Mouse (Mus musculus) limb, embryonic 12.5 days (tissue): Measurements from ENCODE around the gene Aspg. TPM values are rescaled to one million over a fixed set of nuclear protein-coding genes. Genes with fewer than 3 reads are reported as not detected.

Experiments used
- ATAC-seq: fragments of 200-750 bp; cut with Nextera tagmentation; 2 replicates; pipeline ENCODE4 v1.8.0; 2017; ENCODE audit warnings: low read depth, moderate TSS enrichment; ENCODE audit not compliant: insufficient number of reproducible peaks, insufficient read depth, low FRiP score, low TSS enrichment
- H3K27ac ChIP-seq: fragments of 300-500 bp; sonication (generic); 2 replicates; pipeline ENCODE4 v1.5.1; 2016; ENCODE audit warnings: mild to moderate bottlenecking, moderate library complexity
- H3K27me3 ChIP-seq: fragments of 300-500 bp; sonication (generic); 2 replicates; pipeline ENCODE4 v1.6.1; 2016; ENCODE audit warnings: mild to moderate bottlenecking, moderate library complexity
- H3K36me3 ChIP-seq: fragments of 300-500 bp; sonication (generic); 2 replicates; pipeline ENCODE4 v1.6.1; 2016; ENCODE audit warnings: mild to moderate bottlenecking, moderate library complexity
- H3K4me1 ChIP-seq: fragments of 300-500 bp; sonication (generic); replicated peaks from 2 replicates; pipeline ENCODE4 v1.6.1; 2016
- H3K4me2 ChIP-seq: fragments of 300-500 bp; sonication (generic); 2 replicates; pipeline ENCODE4 v1.6.1; 2016; ENCODE audit warnings: mild to moderate bottlenecking, moderate library complexity
- H3K4me3 ChIP-seq: fragments of 300-500 bp; sonication (generic); replicated peaks from 2 replicates; pipeline ENCODE4 v1.5.1; 2016; ENCODE audit warnings: mild to moderate bottlenecking
- H3K9ac ChIP-seq: fragments of 300-500 bp; sonication (generic); replicated peaks from 2 replicates; pipeline ENCODE4 v1.6.1; 2016; ENCODE audit warnings: mild to moderate bottlenecking, moderate library complexity
- H3K9me3 ChIP-seq: fragments of 300-500 bp; sonication (generic); 2 replicates; pipeline ENCODE4 v1.6.1; 2016; ENCODE audit warnings: mild to moderate bottlenecking, moderate library complexity
- WGBS: fragments of 180-500 bp; shearing (Covaris S2); methylation state at CpG from one replicate; pipeline ENCODE4 v1.1.7; 2016; 5-methylcytosine and 5-hydroxymethylcytosine counted together
- polyA plus RNA-seq: library from polyadenylated mRNA; unstranded; fragments of >200 nt; fragmentation: Nextera tagmentation; extraction: Ambion mirVana; gene quantifications from 2 replicates; pipeline ENCODE4 v1.2.1, GENCODE M21; 2016

Aspg gene
- polyA plus RNA-seq, 1 experiment from 2014 or later = 3.4 TPM

- H3K4me2 ChIP-seq = no peak overlapping the region
- no peaks in the 10 kb centered on the region for H3K9me3 ChIP-seq
- no peak overlapping the region for H3K9ac ChIP-seq
- peaks cover 87% of the 10 kb centered on the region for H3K4me1 ChIP-seq
- ATAC-seq = 0 out of 2 replicates have a peak, but pooled peaks have one; percentile 54
- H3K36me3 ChIP-seq = 0 out of 2 replicates have a peak, but pooled peaks cover 5% of the 10 kb centered on the region
- H3K4me3 ChIP-seq = no peak overlapping the region
- peak overlapping the region; percentile 82 for H3K27ac ChIP-seq
- H3K27me3 ChIP-seq = peaks cover 5% of the 10 kb centered on the region; the same call in 1 of the 2 replicates
- WGBS = 19% methylated on average over 6 of the region's 6 CpGs
Measured at GRCm38 (mm10) chr12:112151980-112152362, 45.5 kb downstream of the Aspg start.

GRCm38 (mm10) chr12:112153597-112153996 is 47.1 kb downstream of the Aspg start:
- Histone ChIP-seq H3K9me3 (no peaks in the 10 kb centered on the region), H3K36me3 (peaks cover 20% of the 10 kb centered on the region), H3K4me2 (no peak overlapping the region), H3K27ac (peak overlapping the region; percentile 13; the same call in 1 of the 2 replicates), H3K27me3 (no peaks in the 10 kb centered on the region; the same call in 1 of the 2 replicates), H3K9ac (0 out of 2 replicates have a peak overlapping the region, but pooled peaks have one; percentile 14), H3K4me1 (peaks cover 74% of the 10 kb centered on the region), H3K4me3 (no peak overlapping the region)
- no peak for ATAC-seq
- 76% methylated on average over 12 of the region's 12 CpGs for WGBS

GRCm38 (mm10) chr12:112154476-112154875 is 48.0 kb downstream of the Aspg start:
- H3K27ac ChIP-seq = peak overlapping the region; percentile 47
- WGBS = 54% methylated on average over 5 of the region's 5 CpGs
- no peak for ATAC-seq
- H3K4me1 ChIP-seq = peaks cover 71% of the 10 kb centered on the region
- no peaks in the 10 kb centered on the region for H3K9me3 ChIP-seq
- peaks cover 26% of the 10 kb centered on the region for H3K36me3 ChIP-seq
- H3K4me2 ChIP-seq = no peak overlapping the region
- H3K9ac ChIP-seq = 0 out of 2 replicates have a peak overlapping the region, but pooled peaks have one; percentile 34
- H3K27me3 ChIP-seq = no peaks in the 10 kb centered on the region
- no peak overlapping the region for H3K4me3 ChIP-seq

- ATAC-seq = no peak
Measured at GRCm38 (mm10) chr12:112155218-112156051, 49.0 kb downstream of the Aspg start.

GRCm38 (mm10) chr12:112156804-112157203 is 50.3 kb downstream of the Aspg start:
- H3K27ac ChIP-seq = no peak overlapping the region
- no peaks in the 10 kb centered on the region for H3K27me3 ChIP-seq
- H3K9ac ChIP-seq = no peak overlapping the region
- WGBS = 62% methylated on average over 6 of the region's 6 CpGs
- no peak overlapping the region for H3K4me3 ChIP-seq
- no peak overlapping the region for H3K4me2 ChIP-seq
- H3K36me3 ChIP-seq = peaks cover 49% of the 10 kb centered on the region
- H3K9me3 ChIP-seq = no peaks in the 10 kb centered on the region
- H3K4me1 ChIP-seq = peaks cover 47% of the 10 kb centered on the region
- ATAC-seq = no peak

More at GRCm38 (mm10) chr12:112155218-112156051, 49.0 kb downstream of the Aspg start:
- no peak overlapping the region; the same call in 1 of the 2 replicates for H3K9ac ChIP-seq
- no peaks in the 10 kb centered on the region for H3K9me3 ChIP-seq
- H3K27ac ChIP-seq = peak overlapping the region; percentile 47
- WGBS = 52% methylated on average over 16 of the region's 16 CpGs
- H3K27me3 ChIP-seq = no peaks in the 10 kb centered on the region
- peaks cover 36% of the 10 kb centered on the region for H3K36me3 ChIP-seq
- H3K4me1 ChIP-seq = peaks cover 61% of the 10 kb centered on the region
- H3K4me3 ChIP-seq = no peak overlapping the region
- no peak overlapping the region for H3K4me2 ChIP-seq

GRCm38 (mm10) chr12:112158246-112158645 is 51.8 kb downstream of the Aspg start:
- Histone ChIP-seq H3K4me3 (no peak overlapping the region), H3K4me2 (no peak overlapping the region), H3K9ac (no peak overlapping the region), H3K27ac (no peak overlapping the region), H3K36me3 (peaks cover 49% of the 10 kb centered on the region), H3K4me1 (peaks cover 47% of the 10 kb centered on the region), H3K9me3 (no peaks in the 10 kb centered on the region), H3K27me3 (no peaks in the 10 kb centered on the region)
- ATAC-seq = no peak
- WGBS = 59% methylated on average over 8 of the region's 8 CpGs

- Histone ChIP-seq H3K9ac (no peak overlapping the region), H3K36me3 (peaks cover 54% of the 10 kb centered on the region), H3K27me3 (no peaks in the 10 kb centered on the region)
Measured at GRCm38 (mm10) chr12:112158784-112159183, 52.3 kb downstream of the Aspg start.

GRCm38 (mm10) chr12:112163981-112164839 is 57.7 kb downstream of the Aspg start:
- no peaks in the 10 kb centered on the region for H3K9me3 ChIP-seq
- no peak overlapping the region for H3K4me3 ChIP-seq
- no peak overlapping the region for H3K9ac ChIP-seq
- H3K4me2 ChIP-seq = no peak overlapping the region
- WGBS = 41% methylated on average over 16 of the region's 16 CpGs
- ATAC-seq = peak; percentile 39; the same call in 1 of the 2 replicates
- H3K27ac ChIP-seq = no peak overlapping the region
- H3K36me3 ChIP-seq = peaks cover 57% of the 10 kb centered on the region
- no peaks in the 10 kb centered on the region for H3K27me3 ChIP-seq
- peaks cover 28% of the 10 kb centered on the region for H3K4me1 ChIP-seq

More at GRCm38 (mm10) chr12:112158784-112159183, 52.3 kb downstream of the Aspg start:
- ATAC-seq = no peak
- no peaks in the 10 kb centered on the region for H3K9me3 ChIP-seq
- H3K27ac ChIP-seq = no peak overlapping the region
- no peak overlapping the region for H3K4me3 ChIP-seq
- peaks cover 47% of the 10 kb centered on the region for H3K4me1 ChIP-seq
- no peak overlapping the region for H3K4me2 ChIP-seq

GRCm38 (mm10) chr12:112164840-112165219 is 58.4 kb downstream of the Aspg start:
- peaks cover 57% of the 10 kb centered on the region for H3K36me3 ChIP-seq
- H3K27ac ChIP-seq = no peak overlapping the region
- H3K9ac ChIP-seq = no peak overlapping the region
- no peak overlapping the region for H3K4me2 ChIP-seq
- H3K4me1 ChIP-seq = peaks cover 28% of the 10 kb centered on the region
- no peak for ATAC-seq
- no peak overlapping the region for H3K4me3 ChIP-seq
- WGBS = 77% methylated on average over 6 of the region's 6 CpGs
- H3K9me3 ChIP-seq = no peaks in the 10 kb centered on the region
- H3K27me3 ChIP-seq = no peaks in the 10 kb centered on the region

GRCm38 (mm10) chr12:112169240-112169639 is 62.8 kb downstream of the Aspg start:
- H3K4me2 ChIP-seq = no peak overlapping the region
- peaks cover 53% of the 10 kb centered on the region for H3K36me3 ChIP-seq
- H3K4me3 ChIP-seq = no peak overlapping the region
- peaks cover 21% of the 10 kb centered on the region for H3K4me1 ChIP-seq
- no peak overlapping the region for H3K27ac ChIP-seq
- no peak for ATAC-seq
- H3K27me3 ChIP-seq = no peaks in the 10 kb centered on the region
- H3K9me3 ChIP-seq = no peaks in the 10 kb centered on the region
- H3K9ac ChIP-seq = no peak overlapping the region; the same call in 1 of the 2 replicates
- 63% methylated on average over 5 of the region's 5 CpGs for WGBS
